Mouse (Mus musculus): ENCODE measurements around the gene Rapgef1. TPM values are rescaled to one million over a fixed set of nuclear protein-coding genes. Genes with fewer than 3 reads are reported as not detected.
A peak's percentile ranks its signal among the peaks of the same experiment; 100 is the strongest.

The Rapgef1 gene
- total RNA-seq, 2 experiments from 2014 or later = 97.6 to 98.6 TPM

GRCm38 (mm10) chr2:29729500-29729899 lies 110.0 kb downstream of the Rapgef1 start:
- intact Hi-C loops (cut with DNase I) = no loop called here
- no peak for DNase-seq

GRCm38 (mm10) chr2:29731545-29731944 lies 112.0 kb downstream of the Rapgef1 start:
- DNase-seq = peak in 1 of 2 experiments; percentile 32
- intact Hi-C loops (cut with DNase I) = no loop called here

GRCm38 (mm10) chr2:29732559-29732958 lies 113.0 kb downstream of the Rapgef1 start:
- DNase-seq = no peak
- intact Hi-C loops (cut with DNase I) = no loop called here

GRCm38 (mm10) chr2:29733348-29733747 lies 113.8 kb downstream of the Rapgef1 start:
- no peak for DNase-seq
- intact Hi-C loops (cut with DNase I) = no loop called here

- intact Hi-C loops (cut with DNase I) = no loop called here
- no peak for DNase-seq
Measured at GRCm38 (mm10) chr2:29735708-29736107, 116.2 kb downstream of the Rapgef1 start.

- no peak for DNase-seq
- intact Hi-C loops (cut with DNase I) = no loop called here
Measured at GRCm38 (mm10) chr2:29737209-29737925, 117.8 kb downstream of the Rapgef1 start.

- intact Hi-C loops (cut with DNase I) = no loop called here
- no peak for DNase-seq
Measured at GRCm38 (mm10) chr2:29738799-29739198, 119.3 kb downstream of the Rapgef1 start.

- DNase-seq = peak in 1 of 2 experiments; percentile 31
- intact Hi-C loops (cut with DNase I) = no loop called here
Measured at GRCm38 (mm10) chr2:29739368-29739767, 119.8 kb downstream of the Rapgef1 start.

- no peak for DNase-seq
- intact Hi-C loops (cut with DNase I) = no loop called here
Measured at GRCm38 (mm10) chr2:29741207-29741606, 121.7 kb downstream of the Rapgef1 start.

GRCm38 (mm10) chr2:29744256-29744655 lies 124.7 kb downstream of the Rapgef1 start:
- intact Hi-C loops (cut with DNase I) = no loop called here
- no peak for DNase-seq

GRCm38 (mm10) chr2:29747188-29747782 lies 127.8 kb downstream of the Rapgef1 start:
- intact Hi-C loops (cut with DNase I) = no loop called here
- no peak for DNase-seq

- intact Hi-C loops (cut with DNase I) = no loop called here
- DNase-seq = no peak
Measured at GRCm38 (mm10) chr2:29747852-29748251, 128.3 kb downstream of the Rapgef1 start.

GRCm38 (mm10) chr2:29748499-29748898 lies 129.0 kb downstream of the Rapgef1 start:
- intact Hi-C loops (cut with DNase I) = no loop called here
- no peak for DNase-seq

- intact Hi-C loops (cut with DNase I) = no loop called here
- no peak for DNase-seq
Measured at GRCm38 (mm10) chr2:29751497-29751896, 132.0 kb downstream of the Rapgef1 start, which contains the start of gene Gm13420. Gene Gm13420, minus strand, starts transcription at chr2:29751685.

- intact Hi-C loops (cut with DNase I) = no loop called here
- DNase-seq = no peak
Measured at GRCm38 (mm10) chr2:29752397-29752796, 132.9 kb downstream of the Rapgef1 start.

GRCm38 (mm10) chr2:29755693-29756092 lies 136.2 kb downstream of the Rapgef1 start:
- intact Hi-C loops (cut with DNase I) = no loop called here
- no peak for DNase-seq

- intact Hi-C loops (cut with DNase I) = loop anchor here (5.0 kb wide), 2 partner anchors 52 to 92 kb away; no protein-coding TSS in a partner anchor
- peak; percentile 45 to 68 for DNase-seq
Measured at GRCm38 (mm10) chr2:29764831-29765230, 145.3 kb downstream of the Rapgef1 start.

- intact Hi-C loops (cut with DNase I) = loop anchor here (5.0 kb wide), 2 partner anchors 49 to 89 kb away; no protein-coding TSS in a partner anchor
- no peak for DNase-seq
Measured at GRCm38 (mm10) chr2:29767976-29768709, 148.6 kb downstream of the Rapgef1 start.

GRCm38 (mm10) chr2:29768901-29769300 lies 149.4 kb downstream of the Rapgef1 start:
- intact Hi-C loops (cut with DNase I) = loop anchor here (5.0 kb wide), 2 partner anchors 48 to 88 kb away; no protein-coding TSS in a partner anchor
- DNase-seq = no peak

GRCm38 (mm10) chr2:29770162-29770561 lies 150.6 kb downstream of the Rapgef1 start:
- intact Hi-C loops (cut with DNase I) = no loop called here
- no peak for DNase-seq

Data from heart, postnatal 36 days (tissue).